ENCODE assay signal across 8 mouse cellular contexts in genomic region chr13:17943306-17944077, GRCm38 (mm10). TPM values are rescaled to one million over a fixed set of nuclear protein-coding genes. Genes with fewer than 3 reads are reported as not detected.
A peak's percentile ranks its signal among the peaks of the same experiment; 100 is the strongest.
DNase-seq lines count a peak whose midpoint lies in the region; ATAC-seq and TF ChIP-seq lines count a peak whose summit lies in the region.

No protein-coding gene starts in this region.

- peak overlapping the region; percentile 67 for H3K4me2 ChIP-seq in kidney, embryonic 15.5 days
- H3K4me2 ChIP-seq in lung, embryonic 14.5 days: peak overlapping the region; percentile 62

- peak overlapping the region; percentile 97 for H3K4me3 ChIP-seq in kidney, embryonic 15.5 days (replicated peaks)
- H3K4me3 ChIP-seq in lung, embryonic 14.5 days (ENCODE audit: low read depth, low read length): peak overlapping the region; percentile 86

- 1% methylated on average over 59 of the region's 70 CpGs for WGBS in kidney, embryonic 15.5 days
- under 1% methylated on average over 67 of the region's 70 CpGs for WGBS in lung, embryonic 14.5 days

- DNase-seq in cerebellum, adult 11 months: no peak
- peak; percentile 78 for DNase-seq in A20 (ENCODE audit: low read depth, low spot score)
- DNase-seq in frontal cortex, postnatal 36 days (ENCODE audit: low spot score in 2 of 2): peak; percentile 29 to 38
- DNase-seq in lung, embryonic 14.5 days: no peak
- DNase-seq in right cerebral cortex, postnatal 10 days (ENCODE audit: low spot score in 2 of 2): peak; percentile 27 to 43

- H3K27me3 ChIP-seq in kidney, embryonic 15.5 days: no peaks in the 10 kb centered on the region
- no peaks in the 10 kb centered on the region for H3K27me3 ChIP-seq in lung, embryonic 14.5 days (ENCODE audit: insufficient read depth, low read length)

- H3K9me3 ChIP-seq in kidney, embryonic 15.5 days (replicated peaks): no peaks in the 10 kb centered on the region
- H3K9me3 ChIP-seq in lung, embryonic 14.5 days (ENCODE audit: low read depth, low read length): no peaks in the 10 kb centered on the region

- H3K9ac ChIP-seq in kidney, embryonic 15.5 days: peak overlapping the region; percentile 88
- peak overlapping the region; percentile 85 for H3K9ac ChIP-seq in lung, embryonic 14.5 days

- peaks cover 11% of the 10 kb centered on the region for H3K4me1 ChIP-seq in kidney, embryonic 15.5 days
- H3K4me1 ChIP-seq in lung, embryonic 14.5 days (ENCODE audit: insufficient read depth): peaks cover 4% of the 10 kb centered on the region; the same call in 1 of the 2 replicates

- H3K27ac ChIP-seq in kidney, embryonic 15.5 days: peak overlapping the region; percentile 92
- peak overlapping the region; percentile 90 for H3K27ac ChIP-seq in lung, embryonic 14.5 days (ENCODE audit: low read depth)

- TF ChIP-seq CTCF in lung, embryonic 14.5 days (IDR thresholded peaks at IDR 0.05; ENCODE audit: low read depth): no peak

- no peaks in the 10 kb centered on the region for H3K36me3 ChIP-seq in kidney, embryonic 15.5 days
- peaks cover 3% of the 10 kb centered on the region; the same call in 1 of the 2 replicates for H3K36me3 ChIP-seq in lung, embryonic 14.5 days (ENCODE audit: insufficient read depth)

- ATAC-seq in cerebellum, adult (ENCODE audit: insufficient number of reproducible peaks, low FRiP score, low TSS enrichment): peak; percentile 21; the same call in 1 of the 2 replicates
- peak; percentile 38 for ATAC-seq in common myeloid progenitor, adult 5-6 weeks (replicated peaks; ENCODE audit: low read depth, poor library complexity, severe bottlenecking)
- ATAC-seq in kidney, embryonic 15.5 days (replicated peaks; ENCODE audit: low FRiP score): peak; percentile 89
- ATAC-seq in lung, embryonic 14.5 days (ENCODE audit: insufficient read depth): peak; percentile 85

RNA-seq across cellular contexts. Expression of gene Rala, which starts 0.5 kb away (rescaled TPM):
- total RNA-seq in common myeloid progenitor, adult 5-6 weeks (2017): 26.9 and 30.8 TPM in 2 replicates
- polyA plus RNA-seq in kidney, embryonic 15.5 days (2015; fragmentation: Nextera tagmentation; extraction: Ambion mirVana): 101 and 104 TPM in 2 replicates
- 107 and 109 TPM in 2 replicates for polyA plus RNA-seq in lung, embryonic 14.5 days (2014; fragmentation: Nextera tagmentation; extraction: Ambion mirVana)

RNA-seq across cellular contexts. Expression of gene Yae1d1, which starts 49.7 kb away (rescaled TPM):
- 21.7 and 24.3 TPM in 2 replicates for total RNA-seq in common myeloid progenitor, adult 5-6 weeks (2017)
- polyA plus RNA-seq in kidney, embryonic 15.5 days (2015; fragmentation: Nextera tagmentation; extraction: Ambion mirVana): 77.9 and 81.0 TPM in 2 replicates
- 74.3 and 75.2 TPM in 2 replicates for polyA plus RNA-seq in lung, embryonic 14.5 days (2014; fragmentation: Nextera tagmentation; extraction: Ambion mirVana)

Comparison
In these comparisons a context has a peak if more than half of its experiments do, and no peak if none do; other contexts are left out.
1. ATAC-seq: peak in every context shown above with its lines; median percentile 89 in kidney, embryonic 15.5 days; 85 in lung, embryonic 14.5 days; 38 in common myeloid progenitor, adult 5-6 weeks; 21 in cerebellum, adult.
2. DNase-seq: peak in A20 (single experiment), frontal cortex, postnatal 36 days (2 of 2) and right cerebral cortex, postnatal 10 days (2 of 2); none in cerebellum, adult 11 months (single experiment) and lung, embryonic 14.5 days (single experiment).